Mouse (Mus musculus) thymus, postnatal 36 days (tissue): ENCODE results near the gene Tmco3.
"Not testable (repeated sequence)": the region's sequence is repeated elsewhere in the genome, so short reads cannot be mapped to it uniquely, and the experiment has no call there.

ENCODE experiments used
- DNase-seq, 2 experiments: peaks; one replicate each; pipeline ENCODE4 v3.0.0; 2022; ENCODE audit warnings: mixed read lengths in 2 of 2

The Tmco3 gene

GRCm38 (mm10) chr8:13306916-13307315 lies 18.9 kb downstream of the Tmco3 start:
- no peak for DNase-seq

GRCm38 (mm10) chr8:13314922-13315321 lies 26.9 kb downstream of the Tmco3 start:
- no peak for DNase-seq

- DNase-seq = peak in 1 of 2 experiments; percentile 44
These were observed 28.7 kb downstream of the Tmco3 start for GRCm38 (mm10) chr8:13316671-13317070.

GRCm38 (mm10) chr8:13326598-13326997 lies 38.6 kb downstream of the Tmco3 start:
- DNase-seq = no peak

- no peak for DNase-seq
These were observed 46.7 kb downstream of the Tmco3 start for GRCm38 (mm10) chr8:13334671-13335070.

GRCm38 (mm10) chr8:13337245-13337644 lies 49.3 kb downstream of the Tmco3 start:
- not testable (repeated sequence) for DNase-seq

GRCm38 (mm10) chr8:13337678-13338077 lies 49.7 kb downstream of the Tmco3 start:
- no peak for DNase-seq

- peak; percentile 82 to 91 for DNase-seq
These were observed 50.4 kb downstream of the Tmco3 start, which contains the start of gene Tfdp1 for GRCm38 (mm10) chr8:13338255-13338860. Tfdp1 (plus strand) TSS chr8:13338751.

GRCm38 (mm10) chr8:13338901-13339645 lies 51.1 kb downstream of the Tmco3 start:
- peak; percentile 37 to 64 for DNase-seq

GRCm38 (mm10) chr8:13339646-13339990 lies 51.6 kb downstream of the Tmco3 start:
- no peak for DNase-seq

GRCm38 (mm10) chr8:13340650-13341049 lies 52.7 kb downstream of the Tmco3 start:
- DNase-seq = no peak

- DNase-seq = no peak
These were observed 54.4 kb downstream of the Tmco3 start for GRCm38 (mm10) chr8:13342340-13342739.

- no peak for DNase-seq
These were observed 55.1 kb downstream of the Tmco3 start for GRCm38 (mm10) chr8:13343134-13343533.

- DNase-seq = no peak
These were observed 62.1 kb downstream of the Tmco3 start for GRCm38 (mm10) chr8:13350052-13350451.

GRCm38 (mm10) chr8:13351593-13351992 lies 63.6 kb downstream of the Tmco3 start:
- no peak for DNase-seq

- DNase-seq = no peak
These were observed 64.6 kb downstream of the Tmco3 start for GRCm38 (mm10) chr8:13352601-13353000.

- DNase-seq = no peak
These were observed 65.3 kb downstream of the Tmco3 start for GRCm38 (mm10) chr8:13353155-13353833.

- no peak for DNase-seq
These were observed 65.9 kb downstream of the Tmco3 start for GRCm38 (mm10) chr8:13353883-13354282.

GRCm38 (mm10) chr8:13356221-13356620 lies 68.2 kb downstream of the Tmco3 start:
- no peak for DNase-seq

GRCm38 (mm10) chr8:13356681-13357080 lies 68.7 kb downstream of the Tmco3 start:
- DNase-seq = no peak

GRCm38 (mm10) chr8:13360213-13360612 lies 72.2 kb downstream of the Tmco3 start:
- DNase-seq = no peak

GRCm38 (mm10) chr8:13361865-13362264 lies 73.9 kb downstream of the Tmco3 start:
- peak in 1 of 2 experiments; percentile 20 for DNase-seq
